Mouse (Mus musculus) heart, postnatal 36 days (tissue): ENCODE measurements around the gene Lmna. TPM values are rescaled to one million over a fixed set of nuclear protein-coding genes. Genes with fewer than 3 reads are reported as not detected.

Experiments
- DNase-seq, 2 experiments: peaks; one replicate each; pipeline ENCODE4 v3.0.0; 2021 to 2022
- intact Hi-C: fragments of 180-260 bp; cut with DNase I; formaldehyde crosslinking; loops from one replicate; pipeline ENCODE4 v1.15.1; 2025
- total RNA-seq, 2 experiments: library from RNA; stranded (reverse); gene quantifications; 2 replicates each; pipeline ENCODE4 v1.2.3; 2021

The Lmna gene
- total RNA-seq, 2 experiments from 2014 or later: 121 to 130 TPM

DNA sequence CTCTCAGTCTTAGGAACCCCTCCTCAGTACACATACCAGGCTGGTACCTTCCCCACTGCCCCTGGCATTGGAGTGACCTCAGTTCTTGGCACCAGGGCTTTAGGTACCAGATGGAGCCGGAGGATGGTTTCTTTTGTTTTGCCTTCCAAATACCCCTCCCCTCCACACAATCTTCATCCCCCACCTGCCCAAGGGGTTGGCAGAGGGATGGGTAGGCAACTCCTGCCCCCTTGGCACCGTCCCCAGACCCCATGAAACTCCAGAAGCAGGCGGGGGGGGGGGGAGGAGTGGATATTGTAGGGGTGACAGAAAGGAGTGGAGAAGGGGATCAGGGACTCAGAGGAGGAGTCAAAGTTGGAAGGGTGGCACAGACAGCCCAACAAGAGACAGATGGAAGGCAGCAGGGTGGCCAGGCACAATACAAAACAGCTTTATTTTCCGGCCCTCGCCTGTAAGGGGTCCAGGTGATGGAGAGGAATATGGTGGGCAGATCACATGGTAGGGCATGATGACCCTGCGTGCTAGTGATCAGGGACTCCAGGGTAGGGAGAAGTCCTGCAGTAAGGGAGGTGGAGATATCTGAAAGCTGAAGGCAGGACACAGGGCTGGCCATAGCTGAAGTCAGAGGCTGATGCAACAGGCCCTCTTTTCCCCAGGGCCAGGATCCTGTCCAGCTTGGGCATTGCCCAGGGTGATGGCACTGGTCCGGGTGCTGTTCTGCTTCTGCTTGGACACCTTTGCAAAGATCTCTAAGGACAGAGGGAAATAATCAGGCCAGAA is 32.1 kb upstream of the Lmna start:
- intact Hi-C loops: no loop called here
- DNase-seq: no peak

DNA sequence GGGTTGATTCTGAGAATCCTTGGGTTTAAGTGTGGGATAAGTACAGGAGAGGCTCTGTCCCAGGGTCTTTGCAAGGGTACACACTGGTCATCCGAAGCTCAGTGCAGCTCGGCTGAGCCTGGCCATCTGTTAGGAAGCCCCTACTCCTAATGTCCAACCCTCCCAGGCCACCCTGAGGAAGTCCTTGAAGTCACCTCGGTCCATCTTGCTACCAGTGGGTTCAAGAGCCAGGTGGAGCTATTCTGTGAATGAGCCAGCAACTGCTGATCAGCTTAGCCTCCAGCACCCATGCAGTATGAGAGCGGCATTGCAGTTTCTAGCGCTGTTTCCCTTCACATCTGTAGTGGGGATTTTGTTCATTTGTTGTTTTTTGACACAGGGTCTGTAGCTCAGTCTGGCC is 30.3 kb upstream of the Lmna start:
- intact Hi-C loops: no loop called here

GRCm38 (mm10) chr3:88539397-88539796 is 29.6 kb upstream of the Lmna start:
- DNase-seq: no peak
- intact Hi-C loops: no loop called here

More for the DNA sequence above, 30.3 kb upstream of the Lmna start:
- no peak for DNase-seq

GRCm38 (mm10) chr3:88538271-88539145 is 28.8 kb upstream of the Lmna start:
- intact Hi-C loops: no loop called here
- no peak for DNase-seq

GRCm38 (mm10) chr3:88537146-88537545 is 27.4 kb upstream of the Lmna start:
- no peak for DNase-seq
- intact Hi-C loops: no loop called here

- peak; percentile 81 to 83 for DNase-seq
- intact Hi-C loops: no loop called here
Observed at GRCm38 (mm10) chr3:88536103-88536930, 26.6 kb upstream of the Lmna start.

DNA sequence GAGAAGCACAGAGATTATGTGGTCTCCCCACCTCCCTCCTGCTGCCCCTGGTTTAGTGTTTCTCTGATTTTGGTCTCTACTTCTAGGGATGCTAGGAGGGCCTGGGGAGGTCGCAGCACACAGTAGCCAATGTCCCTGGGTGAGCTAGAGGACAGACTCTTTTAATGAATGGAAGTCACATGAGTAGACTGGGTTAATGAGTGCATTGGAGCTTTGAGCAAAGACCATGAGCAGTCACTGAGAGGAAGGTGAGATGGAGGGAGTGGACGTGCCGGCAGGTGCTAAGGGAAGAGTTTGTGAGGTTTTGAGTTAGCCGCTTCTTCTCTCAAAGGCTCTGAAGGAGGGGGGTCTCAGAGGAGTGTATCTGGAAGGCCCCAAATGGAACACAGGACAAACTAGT is 25.8 kb upstream of the Lmna start:
- intact Hi-C loops: no loop called here
- no peak for DNase-seq

DNA sequence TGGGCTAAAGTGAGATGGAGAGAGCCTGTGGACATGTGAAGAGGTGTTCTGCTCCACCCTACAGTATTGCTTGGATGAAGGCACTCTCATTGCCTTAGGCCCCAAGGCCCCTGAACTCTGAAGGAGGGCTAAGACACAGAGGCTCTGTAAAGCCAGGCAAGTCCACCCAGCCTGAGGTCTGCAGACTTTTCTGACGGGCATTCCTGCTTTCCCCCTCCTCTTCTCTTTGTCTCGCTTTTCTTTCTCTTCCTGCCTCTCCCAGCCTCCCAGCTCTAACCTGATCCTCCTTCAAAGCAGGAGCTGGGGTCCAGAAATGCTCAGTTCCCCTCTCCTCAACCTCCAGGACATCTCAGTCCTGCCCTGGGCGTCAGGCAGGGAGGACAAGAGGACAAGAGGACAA is 25.2 kb upstream of the Lmna start:
- no peak for DNase-seq
- intact Hi-C loops: no loop called here

DNA sequence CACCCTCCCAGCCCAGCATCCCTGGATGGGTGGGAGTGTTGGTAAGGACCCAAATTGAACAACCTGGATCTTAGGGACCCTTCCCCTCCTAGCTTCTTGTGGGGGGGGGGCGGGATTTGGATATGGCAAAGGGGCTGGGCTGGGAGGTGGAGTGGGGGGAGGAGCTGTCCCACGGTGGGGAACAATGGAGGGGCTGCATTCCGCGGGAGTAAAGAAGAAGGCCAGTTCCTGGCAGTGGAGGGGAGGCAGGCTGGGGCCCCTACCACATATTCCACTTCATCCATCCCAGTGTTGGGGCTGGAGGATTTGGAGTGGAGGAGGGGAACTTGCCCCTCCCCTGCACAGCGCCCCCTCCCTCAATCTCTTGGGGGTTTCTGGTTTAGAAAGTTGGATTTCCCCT is 23.9 kb upstream of the Lmna start:
- DNase-seq: no peak
- intact Hi-C loops: no loop called here

GRCm38 (mm10) chr3:88532689-88533511 is 23.1 kb upstream of the Lmna start:
- no peak for DNase-seq
- intact Hi-C loops: no loop called here

DNA sequence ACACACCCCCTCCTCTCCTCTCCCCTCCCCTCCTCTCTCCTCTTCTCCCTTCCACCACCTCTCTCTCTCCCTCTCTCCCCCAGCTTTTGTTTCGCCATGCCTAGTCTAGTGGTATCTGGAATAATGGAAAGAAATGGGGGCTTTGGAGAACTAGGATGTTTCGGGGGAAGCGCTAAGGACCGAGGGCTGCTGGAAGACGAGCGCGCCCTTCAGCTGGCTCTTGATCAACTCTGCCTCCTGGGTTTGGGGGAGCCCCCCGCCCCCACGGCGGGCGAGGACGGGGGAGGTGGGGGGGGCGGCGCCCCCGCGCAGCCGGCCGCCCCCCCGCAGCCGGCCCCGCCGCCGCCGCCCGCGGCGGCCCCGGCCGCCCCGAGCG is 22.5 kb upstream of the Lmna start, which contains the start of gene Mex3a:
Gene Mex3a (plus strand): TSS at position 97 of the 376 bp plus-strand sequence.
- no peak for DNase-seq
- intact Hi-C loops: no loop called here

- intact Hi-C loops: loop anchor here (2.0 kb wide), 1 partner anchor 21 kb away; the partner anchor contains the start of genes Lamtor2 and Ubqln4
- peak; percentile 84 to 90 for DNase-seq
Observed at GRCm38 (mm10) chr3:88531348-88532298, 21.9 kb upstream of the Lmna start.

- intact Hi-C loops: loop anchor here (2.0 kb wide), 1 partner anchor 23 kb away; the partner anchor contains the start of genes Lamtor2 and Ubqln4
- no peak for DNase-seq
Observed at GRCm38 (mm10) chr3:88530082-88530864, 20.5 kb upstream of the Lmna start.

DNA sequence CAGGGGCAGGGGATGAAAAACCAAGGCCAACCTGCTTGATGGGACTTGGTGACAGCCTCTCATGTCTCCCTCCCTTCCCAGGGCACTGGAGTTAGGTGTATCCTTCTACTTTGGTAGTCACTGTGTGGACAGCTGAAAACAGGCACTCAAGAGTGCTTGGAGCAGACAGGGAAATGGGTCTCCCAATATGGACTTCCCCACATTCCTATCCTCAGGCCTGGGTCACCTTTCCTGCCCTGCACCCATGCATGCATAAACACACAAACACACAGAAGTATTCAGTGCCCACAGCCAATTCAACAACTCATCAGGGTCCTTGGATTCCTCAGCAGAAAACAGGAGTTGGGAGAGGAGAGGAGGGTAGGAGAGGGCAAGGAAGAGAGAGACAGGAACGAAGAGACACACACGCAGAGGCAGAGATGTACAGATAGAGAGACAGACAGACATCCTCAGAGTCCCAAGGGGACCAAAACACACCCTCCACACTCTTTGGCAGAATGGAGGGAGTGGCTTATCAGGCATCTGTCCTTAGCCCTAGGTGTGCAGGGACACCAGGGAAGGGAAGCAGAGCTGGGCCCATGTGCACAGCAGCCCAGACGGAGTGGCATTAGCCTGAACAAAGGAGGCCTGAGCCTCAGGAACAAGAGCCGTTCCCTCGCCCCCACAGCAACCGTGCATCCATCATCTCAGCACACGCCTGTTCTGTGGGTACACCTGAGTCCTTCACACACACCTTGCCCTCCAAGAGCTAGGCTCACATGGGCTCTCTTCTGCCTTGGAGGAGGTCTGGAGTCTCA is 19.6 kb upstream of the Lmna start:
- no peak for DNase-seq
- intact Hi-C loops: no loop called here

- no peak for DNase-seq
- intact Hi-C loops: no loop called here
Observed at GRCm38 (mm10) chr3:88528646-88529045, 18.9 kb upstream of the Lmna start.

DNA sequence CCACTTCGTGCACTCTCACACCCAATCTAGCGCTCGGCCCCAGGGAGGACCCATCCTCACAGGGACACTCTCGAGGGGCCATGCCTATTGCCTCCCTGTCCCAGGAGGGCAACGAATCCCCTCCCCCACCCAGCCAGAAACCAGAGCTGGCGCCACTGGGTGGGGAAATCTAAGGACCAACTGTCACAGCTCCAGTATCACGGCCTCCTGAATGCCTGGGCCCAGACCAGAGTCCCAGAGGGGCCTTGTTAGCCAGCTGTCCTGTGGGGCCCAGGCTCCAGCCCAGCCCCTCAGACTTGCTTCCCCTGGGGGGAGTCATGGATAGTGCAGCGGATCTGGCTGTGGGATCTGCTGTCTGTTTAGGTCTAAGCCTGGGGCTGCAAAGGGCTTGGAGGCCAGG is 17.8 kb upstream of the Lmna start:
- no peak for DNase-seq
- intact Hi-C loops: loop anchor here (2.0 kb wide), 1 partner anchor 121 kb away; no protein-coding TSS in a partner anchor
